Mouse (Mus musculus) cortical plate, adult 2 months (tissue): Measurements from ENCODE around the gene C1galt1. TPM values are rescaled to one million over a fixed set of nuclear protein-coding genes. Genes with fewer than 3 reads are reported as not detected.
A peak's percentile ranks its signal among the peaks of the same experiment; 100 is the strongest.

Experiments
- H3K27ac ChIP-seq: fragments of 200-500 bp; 2 replicates; pipeline ENCODE4 v1.5.1; 2012; ENCODE audit warnings: low read length, control low read depth, inconsistent platforms; ENCODE audit not compliant: insufficient read depth
- H3K4me1 ChIP-seq: fragments of 200-500 bp; 2 replicates; pipeline ENCODE4 v1.6.1; 2011; ENCODE audit warnings: low read length; ENCODE audit not compliant: control insufficient read depth, insufficient read depth
- H3K4me3 ChIP-seq: fragments of 200-500 bp; 2 replicates; pipeline ENCODE4 v1.5.1; 2011; ENCODE audit warnings: mild to moderate bottlenecking, low read length, control low read depth; ENCODE audit not compliant: insufficient read depth
- CTCF ChIP-seq: fragments of 200-500 bp; IDR thresholded peaks from 2 replicates; pipeline ENCODE4 v1.5.1; 2011; ENCODE audit warnings: mild to moderate bottlenecking, control low read depth, low read length; ENCODE audit not compliant: insufficient read depth; ENCODE audit errors: extremely low read depth
- POLR2A ChIP-seq: fragments of 200-500 bp; IDR thresholded peaks from 2 replicates; pipeline ENCODE4 v1.6.1; 2011; ENCODE audit warnings: mild to moderate bottlenecking, low read length, control low read depth; ENCODE audit not compliant: insufficient read depth; ENCODE audit errors: extremely low read depth
- polyA plus RNA-seq: library from polyadenylated mRNA; depleted of rRNA; stranded (reverse); fragments of >200 nt; gene quantifications from 2 replicates; pipeline ENCODE4 v1.2.3, GENCODE M21; 2012; rRNA removed

Gene C1galt1
- polyA plus RNA-seq, result 7.3 and 7.4 TPM in 2 replicates

- H3K4me3 ChIP-seq, result peak within 1 kb of the TSS; percentile 99
- peaks cover 9% of the 10 kb centered on the region for H3K4me1 ChIP-seq
- TF ChIP-seq CTCF (no peak), POLR2A (no peak)
- peak within 1 kb of the TSS; percentile 98 for H3K27ac ChIP-seq
Observed at GRCm38 (mm10) chr6:7844802-7845679, at the start of gene C1galt1. Gene C1galt1 (plus strand): TSS chr6:7844842.

GRCm38 (mm10) chr6:7799969-7800368 lies 44.7 kb upstream of the C1galt1 start:
- H3K4me3 ChIP-seq, result no peak overlapping the region
- H3K27ac ChIP-seq, result no peak overlapping the region
- TF ChIP-seq POLR2A (no peak), CTCF (no peak)
- no peaks in the 10 kb centered on the region for H3K4me1 ChIP-seq

- TF ChIP-seq CTCF (no peak), POLR2A (no peak)
- Histone ChIP-seq H3K4me3 (no peak overlapping the region), H3K27ac (no peak overlapping the region), H3K4me1 (no peaks in the 10 kb centered on the region)
Observed at GRCm38 (mm10) chr6:7803765-7804542, 40.7 kb upstream of the C1galt1 start.

GRCm38 (mm10) chr6:7814146-7814545 lies 30.5 kb upstream of the C1galt1 start:
- Histone ChIP-seq H3K4me1 (no peaks in the 10 kb centered on the region), H3K27ac (no peak overlapping the region), H3K4me3 (no peak overlapping the region)
- TF ChIP-seq POLR2A (no peak), CTCF (no peak)

GRCm38 (mm10) chr6:7816233-7816632 lies 28.4 kb upstream of the C1galt1 start:
- Histone ChIP-seq H3K4me3 (no peak overlapping the region), H3K27ac (no peak overlapping the region), H3K4me1 (no peaks in the 10 kb centered on the region)
- no peak for TF ChIP-seq CTCF
- TF ChIP-seq POLR2A, result no peak

- H3K4me3 ChIP-seq, result no peak overlapping the region
- no peaks in the 10 kb centered on the region for H3K4me1 ChIP-seq
- TF ChIP-seq CTCF (no peak), POLR2A (no peak)
- no peak overlapping the region for H3K27ac ChIP-seq
Observed at GRCm38 (mm10) chr6:7822688-7823087, 22.0 kb upstream of the C1galt1 start.

- H3K4me1 ChIP-seq, result no peaks in the 10 kb centered on the region
- H3K4me3 ChIP-seq, result no peak overlapping the region
- no peak for TF ChIP-seq CTCF
- TF ChIP-seq POLR2A, result no peak
- no peak overlapping the region for H3K27ac ChIP-seq
Observed at GRCm38 (mm10) chr6:7830793-7831192, 13.8 kb upstream of the C1galt1 start.

GRCm38 (mm10) chr6:7832564-7833175 lies 12.0 kb upstream of the C1galt1 start:
- H3K27ac ChIP-seq, result no peak overlapping the region

GRCm38 (mm10) chr6:7843726-7844411 lies 773 bp upstream of the C1galt1 start:
- Histone ChIP-seq H3K4me1 (peaks cover 9% of the 10 kb centered on the region), H3K27ac (0 out of 2 replicates have a peak overlapping the region, but pooled peaks have one; percentile 65), H3K4me3 (peak overlapping the region; percentile 99)
- no peak for TF ChIP-seq POLR2A
- no peak for TF ChIP-seq CTCF

More at GRCm38 (mm10) chr6:7832564-7833175, 12.0 kb upstream of the C1galt1 start:
- no peak overlapping the region for H3K4me3 ChIP-seq
- TF ChIP-seq POLR2A (no peak), CTCF (no peak)
- no peaks in the 10 kb centered on the region for H3K4me1 ChIP-seq

- peak overlapping the region; percentile 65; the same call in 1 of the 2 replicates for H3K27ac ChIP-seq
- H3K4me3 ChIP-seq, result peak overlapping the region; percentile 99
- TF ChIP-seq POLR2A (no peak), CTCF (0 out of 2 replicates have a peak, but pooled peaks have one; percentile 5)
- peaks cover 9% of the 10 kb centered on the region for H3K4me1 ChIP-seq
Observed at GRCm38 (mm10) chr6:7844412-7844801, 235 bp upstream of the C1galt1 start.
